Mouse (Mus musculus): ENCODE data around the gene Actbl2. TPM values are rescaled to one million over a fixed set of nuclear protein-coding genes. Genes with fewer than 3 reads are reported as not detected.

The Actbl2 gene
- polyA plus RNA-seq, 1 experiment from 2014 or later: not detected

DNA sequence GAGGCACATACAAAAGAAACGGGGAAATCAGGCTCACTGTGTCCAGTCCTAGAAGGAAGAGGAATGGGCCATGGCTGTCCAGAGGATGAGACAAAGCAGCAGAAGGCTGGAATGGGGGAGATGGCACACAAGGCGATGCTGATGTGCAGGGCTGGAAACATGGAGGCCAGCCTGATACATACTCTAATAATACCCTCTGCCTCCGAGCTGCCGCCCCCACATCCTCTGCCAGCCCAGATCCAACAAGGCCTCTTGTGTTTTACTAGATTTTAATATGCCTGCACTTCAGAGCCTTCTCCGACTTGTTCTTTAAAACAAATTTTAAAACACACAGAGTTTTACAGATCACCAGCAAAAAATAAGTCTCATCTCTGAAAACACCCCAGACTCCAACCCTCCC, 14.2 kb downstream of the Actbl2 start:
- H3K27ac ChIP-seq (ENCODE audit: low read depth): peak overlapping the region; percentile 28; the same call in 1 of the 2 replicates
- no peak for ATAC-seq (ENCODE audit: insufficient read depth)
- H3K36me3 ChIP-seq (ENCODE audit: insufficient read depth): no peaks in the 10 kb centered on the region
- H3K9ac ChIP-seq: no peak overlapping the region
- H3K27me3 ChIP-seq (ENCODE audit: insufficient read depth, low read length): no peaks in the 10 kb centered on the region
- H3K9me3 ChIP-seq (ENCODE audit: low read depth, low read length): no peaks in the 10 kb centered on the region
- 63% methylated on average over 5 of the region's 5 CpGs for WGBS
- no peak overlapping the region for H3K4me2 ChIP-seq
- no peak for DNase-seq
- peaks cover 19% of the 10 kb centered on the region for H3K4me1 ChIP-seq (ENCODE audit: insufficient read depth)
- TF ChIP-seq CTCF (IDR thresholded peaks at IDR 0.05; ENCODE audit: low read depth): no peak
- H3K4me3 ChIP-seq (ENCODE audit: low read depth, low read length): no peak overlapping the region

DNA sequence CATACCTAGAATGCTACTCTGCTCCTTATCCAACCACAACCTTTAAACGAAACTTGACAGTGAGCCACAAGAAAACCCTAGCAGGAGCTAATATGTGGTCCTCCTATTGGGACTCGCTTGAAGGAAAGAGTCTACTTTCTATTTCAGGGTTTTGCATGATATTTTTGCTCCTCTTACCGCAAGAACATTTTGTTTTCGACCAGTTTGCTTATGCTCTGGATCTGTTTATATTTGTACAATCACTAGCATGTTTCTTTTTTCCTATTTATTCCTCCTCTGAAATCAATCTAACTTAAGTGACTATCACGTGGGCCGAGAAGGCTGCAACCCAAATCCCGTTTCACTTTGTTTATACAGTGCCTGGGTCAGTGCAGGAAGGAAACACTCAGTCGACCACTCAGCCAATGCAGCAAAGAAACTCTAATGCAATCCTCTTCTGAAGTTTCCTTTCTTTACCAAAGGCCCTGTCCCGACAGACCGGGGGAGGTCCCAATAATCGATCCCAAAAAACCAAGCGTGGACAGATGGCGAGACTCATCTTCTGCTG, 15.0 kb downstream of the Actbl2 start:
- no peak for TF ChIP-seq CTCF (IDR thresholded peaks at IDR 0.05; ENCODE audit: low read depth)
- H3K27ac ChIP-seq (ENCODE audit: low read depth): peak overlapping the region; percentile 48
- DNase-seq (peak; percentile 71), ATAC-seq (ENCODE audit: insufficient read depth) (peak; percentile 46; the same call in 1 of the 2 replicates)
- no peaks in the 10 kb centered on the region for H3K27me3 ChIP-seq (ENCODE audit: insufficient read depth, low read length)
- peaks cover 19% of the 10 kb centered on the region for H3K4me1 ChIP-seq (ENCODE audit: insufficient read depth)
- H3K36me3 ChIP-seq (ENCODE audit: insufficient read depth): no peaks in the 10 kb centered on the region
- no peak overlapping the region for H3K4me3 ChIP-seq (ENCODE audit: low read depth, low read length)
- peak overlapping the region; percentile 18; the same call in 1 of the 2 replicates for H3K4me2 ChIP-seq
- no peaks in the 10 kb centered on the region for H3K9me3 ChIP-seq (ENCODE audit: low read depth, low read length)
- 36% methylated on average over 13 of the region's 13 CpGs for WGBS
- H3K9ac ChIP-seq: no peak overlapping the region

DNA sequence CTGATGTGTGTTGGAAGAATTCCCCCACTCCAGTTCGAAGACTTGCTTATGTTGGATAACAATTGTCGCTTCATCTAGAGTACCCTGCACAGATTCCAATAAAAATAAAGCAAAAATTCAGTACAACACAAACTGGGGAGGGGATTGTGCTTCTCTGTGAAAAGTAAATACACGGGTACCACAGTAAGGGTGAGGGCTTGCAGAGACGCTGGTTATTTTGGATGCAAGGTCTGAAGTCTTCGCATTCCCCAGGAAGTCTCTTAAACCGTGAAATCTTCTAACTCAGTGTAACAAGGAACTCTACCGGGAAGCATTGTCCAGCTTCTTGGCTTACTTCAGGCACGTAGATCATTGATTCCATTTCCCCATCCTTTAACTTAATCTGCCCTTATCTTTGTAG, 17.1 kb downstream of the Actbl2 start:
- Histone ChIP-seq H3K4me3 (ENCODE audit: low read depth, low read length) (no peak overlapping the region), H3K27me3 (ENCODE audit: insufficient read depth, low read length) (no peaks in the 10 kb centered on the region), H3K9ac (no peak overlapping the region), H3K9me3 (ENCODE audit: low read depth, low read length) (no peaks in the 10 kb centered on the region), H3K4me1 (ENCODE audit: insufficient read depth) (0 out of 2 replicates have a peak, but pooled peaks cover 10% of the 10 kb centered on the region), H3K4me2 (no peak overlapping the region), H3K27ac (ENCODE audit: low read depth) (no peak overlapping the region), H3K36me3 (ENCODE audit: insufficient read depth) (no peaks in the 10 kb centered on the region)
- no peak for TF ChIP-seq CTCF (IDR thresholded peaks at IDR 0.05; ENCODE audit: low read depth)
- DNase-seq (no peak), ATAC-seq (ENCODE audit: insufficient read depth) (no peak)
- 72% methylated on average over 8 of the region's 8 CpGs for WGBS

DNA sequence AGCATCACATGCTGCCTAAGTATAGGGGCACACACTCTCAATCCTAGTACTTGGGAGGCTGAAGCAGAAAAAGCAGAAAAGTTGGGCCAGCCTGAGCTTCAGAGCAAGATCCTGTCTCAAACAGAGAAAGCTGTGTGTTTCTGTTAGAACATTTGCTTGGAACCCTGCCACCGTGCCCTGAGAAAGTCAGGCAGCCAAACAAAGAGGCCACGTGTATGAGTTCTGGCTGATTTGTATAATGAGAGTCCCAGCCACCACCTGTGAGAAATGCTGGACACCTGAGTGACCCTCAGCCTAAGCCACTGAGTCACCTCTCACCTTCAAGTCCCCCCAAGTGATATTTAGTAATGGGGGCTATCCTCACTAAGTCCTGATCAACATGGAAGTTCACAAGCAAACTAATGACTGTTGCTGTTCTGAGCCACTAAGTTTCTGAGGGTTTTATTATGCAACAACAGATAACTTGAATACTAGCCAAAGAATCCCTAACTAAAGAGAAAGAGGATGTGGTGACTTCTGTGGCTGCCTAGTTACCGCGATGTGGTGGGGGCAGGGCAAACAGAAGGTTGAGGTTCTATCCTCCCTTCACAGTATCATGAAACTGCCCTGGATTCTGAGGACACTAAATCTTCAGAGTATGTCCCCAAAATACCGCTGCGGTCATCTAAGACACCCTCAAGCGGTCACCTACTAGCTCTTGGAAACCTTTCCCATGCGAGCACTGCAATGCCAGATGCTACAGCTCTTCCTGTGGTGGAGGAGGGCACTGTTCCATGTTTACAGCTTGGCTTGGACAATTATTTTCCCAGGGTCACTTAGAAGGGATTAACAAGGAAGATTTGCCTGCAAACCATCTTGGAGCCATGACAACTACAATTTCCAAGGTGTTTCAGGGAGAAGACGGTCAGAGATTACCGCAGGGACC, 31.9 kb downstream of the Actbl2 start:
- ATAC-seq (ENCODE audit: insufficient read depth): no peak
- no peaks in the 10 kb centered on the region for H3K36me3 ChIP-seq (ENCODE audit: insufficient read depth)
- 0 out of 2 replicates have a peak, but pooled peaks cover 4% of the 10 kb centered on the region for H3K9me3 ChIP-seq (ENCODE audit: low read depth, low read length)
- H3K27me3 ChIP-seq (ENCODE audit: insufficient read depth, low read length): no peaks in the 10 kb centered on the region
- TF ChIP-seq CTCF (IDR thresholded peaks at IDR 0.05; ENCODE audit: low read depth): no peak
- 72% methylated on average over 10 of the region's 10 CpGs for WGBS
- no peak overlapping the region for H3K4me2 ChIP-seq
- H3K4me3 ChIP-seq (ENCODE audit: low read depth, low read length): no peak overlapping the region
- H3K4me1 ChIP-seq (ENCODE audit: insufficient read depth): 0 out of 2 replicates have a peak, but pooled peaks cover 8% of the 10 kb centered on the region
- H3K9ac ChIP-seq: no peak overlapping the region
- DNase-seq: peak; percentile 71
- H3K27ac ChIP-seq (ENCODE audit: low read depth): peak overlapping the region; percentile 26; the same call in 1 of the 2 replicates

DNA sequence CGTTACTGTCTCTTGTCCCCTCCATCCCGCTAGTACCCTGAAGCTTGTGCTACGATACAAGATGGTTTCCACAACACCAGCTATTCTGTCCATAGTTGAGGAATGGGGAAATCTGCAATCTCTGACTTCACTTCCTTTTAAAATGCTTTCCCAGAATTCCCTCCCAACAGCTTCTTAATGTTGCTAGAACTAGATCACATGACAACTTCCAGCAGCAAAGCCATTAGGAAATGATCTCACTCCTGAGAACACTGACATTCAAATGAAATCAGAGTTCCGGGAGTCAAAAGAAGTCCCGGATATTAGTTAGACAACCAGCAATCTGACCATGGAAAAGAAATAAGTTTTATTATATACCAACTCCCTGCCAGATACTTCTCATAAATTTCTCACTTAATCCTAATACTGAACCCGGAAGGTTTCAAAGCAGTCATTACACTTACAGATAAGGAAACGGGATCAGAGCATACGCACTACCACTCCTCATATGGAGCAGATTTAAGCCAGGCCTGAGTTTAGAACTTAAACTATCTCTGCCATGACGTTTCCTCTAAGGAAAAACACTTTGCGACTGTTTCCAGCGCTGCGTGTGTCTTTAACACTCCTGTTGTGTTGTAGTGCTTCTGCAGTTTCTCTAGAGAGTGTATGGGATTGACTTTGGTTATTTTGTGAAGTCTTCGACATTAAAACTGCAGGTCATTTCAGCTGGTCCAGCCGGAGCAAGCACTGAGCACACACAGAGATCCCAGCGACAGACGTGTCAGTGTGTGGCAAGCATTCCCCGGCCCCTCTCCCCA, 36.5 kb downstream of the Actbl2 start:
- DNase-seq: no peak
- H3K27me3 ChIP-seq (ENCODE audit: insufficient read depth, low read length): no peaks in the 10 kb centered on the region
- H3K36me3 ChIP-seq (ENCODE audit: insufficient read depth): no peaks in the 10 kb centered on the region
- H3K4me2 ChIP-seq: no peak overlapping the region
- H3K9me3 ChIP-seq (ENCODE audit: low read depth, low read length): no peaks in the 10 kb centered on the region
- ATAC-seq (ENCODE audit: insufficient read depth): peak; percentile 42
- H3K27ac ChIP-seq (ENCODE audit: low read depth): peak overlapping the region; percentile 95
- peaks cover 15% of the 10 kb centered on the region for H3K4me1 ChIP-seq (ENCODE audit: insufficient read depth)
- H3K4me3 ChIP-seq (ENCODE audit: low read depth, low read length): no peak overlapping the region
- TF ChIP-seq CTCF (IDR thresholded peaks at IDR 0.05; ENCODE audit: low read depth): no peak
- 31% methylated on average over 17 of the region's 17 CpGs for WGBS
- no peak overlapping the region for H3K9ac ChIP-seq

DNA sequence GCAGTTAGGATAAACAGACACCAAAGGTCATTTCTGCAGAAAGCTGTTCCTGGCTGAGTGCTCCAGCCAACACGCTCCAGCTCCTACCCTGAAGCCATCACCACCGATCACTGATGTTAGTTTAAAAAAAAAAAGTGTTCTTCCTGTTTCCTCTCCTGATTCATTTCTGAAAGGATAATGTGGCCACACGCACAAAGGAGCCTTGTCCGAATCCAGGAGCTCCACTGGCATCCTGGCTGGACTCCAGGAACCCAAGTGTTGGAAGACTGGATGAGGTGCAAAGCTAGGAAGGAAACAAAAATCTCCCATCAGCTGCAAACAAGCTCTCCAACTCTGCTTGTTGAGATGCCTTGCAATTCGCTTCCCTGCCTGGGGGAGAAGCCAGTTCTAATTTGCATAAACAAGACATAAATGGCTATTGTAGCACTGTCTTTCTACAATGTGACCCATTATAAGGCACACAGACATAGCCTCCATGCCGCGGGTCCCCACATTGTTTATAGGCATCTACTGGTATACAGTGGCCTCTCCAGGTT, 37.2 kb downstream of the Actbl2 start:
- DNase-seq (peak; percentile 95), ATAC-seq (ENCODE audit: insufficient read depth) (peak; percentile 93)
- H3K36me3 ChIP-seq (ENCODE audit: insufficient read depth): no peaks in the 10 kb centered on the region
- WGBS: 26% methylated on average over 7 of the region's 7 CpGs
- H3K27ac ChIP-seq (ENCODE audit: low read depth): peak overlapping the region; percentile 95
- H3K4me1 ChIP-seq (ENCODE audit: insufficient read depth): peaks cover 15% of the 10 kb centered on the region
- no peaks in the 10 kb centered on the region for H3K9me3 ChIP-seq (ENCODE audit: low read depth, low read length)
- no peak overlapping the region for H3K9ac ChIP-seq
- H3K4me2 ChIP-seq: no peak overlapping the region
- no peak for TF ChIP-seq CTCF (IDR thresholded peaks at IDR 0.05; ENCODE audit: low read depth)
- no peak overlapping the region for H3K4me3 ChIP-seq (ENCODE audit: low read depth, low read length)
- no peaks in the 10 kb centered on the region for H3K27me3 ChIP-seq (ENCODE audit: insufficient read depth, low read length)

Data from lung, embryonic 14.5 days (tissue).